Mouse (Mus musculus) embryonic facial prominence, embryonic 11.5 days (tissue): ENCODE data around the gene Dao. TPM values are rescaled to one million over a fixed set of nuclear protein-coding genes. Genes with fewer than 3 reads are reported as not detected.
A peak's percentile ranks its signal among the peaks of the same experiment; 100 is the strongest.

ENCODE experiments used
- ATAC-seq: fragments of 200-750 bp; cut with Nextera tagmentation; replicated peaks from 2 replicates; pipeline ENCODE4 v1.8.0; 2017; ENCODE audit warnings: low read depth; ENCODE audit not compliant: insufficient number of reproducible peaks, low FRiP score, low TSS enrichment
- DNase-seq: peaks from one replicate; pipeline ENCODE4 v3.0.0-alpha.2; 2015; ENCODE audit warnings: low spot score
- H3K27ac ChIP-seq: fragments of 300-500 bp; sonication (generic); replicated peaks from 2 replicates; pipeline ENCODE4 v1.5.1; 2014; ENCODE audit warnings: mild to moderate bottlenecking, low read depth, low read length, control low read depth
- H3K27me3 ChIP-seq: fragments of 300-500 bp; sonication (generic); 2 replicates; pipeline ENCODE4 v1.6.1; 2014; ENCODE audit warnings: mild to moderate bottlenecking, low read length, moderate library complexity, mixed read lengths; ENCODE audit not compliant: control insufficient read depth, insufficient read depth
- H3K36me3 ChIP-seq: fragments of 300-500 bp; sonication (generic); replicated peaks from 2 replicates; pipeline ENCODE4 v1.6.1; 2014; ENCODE audit warnings: low read depth, mild to moderate bottlenecking, low read length, moderate library complexity, mixed read lengths; ENCODE audit not compliant: control insufficient read depth, insufficient read depth
- H3K4me1 ChIP-seq: fragments of 300-500 bp; sonication (generic); 2 replicates; pipeline ENCODE4 v1.6.1; 2014; ENCODE audit warnings: low read length, mixed read lengths; ENCODE audit not compliant: control insufficient read depth, insufficient read depth
- H3K4me2 ChIP-seq: fragments of 300-500 bp; sonication (generic); 2 replicates; pipeline ENCODE4 v1.6.1; 2014; ENCODE audit warnings: low read depth, mild to moderate bottlenecking, control low read depth, low read length, moderate library complexity
- H3K4me3 ChIP-seq: fragments of 300-500 bp; sonication (generic); 2 replicates; pipeline ENCODE4 v1.5.1; 2014; ENCODE audit warnings: low read depth, low read length, control low read depth
- H3K9ac ChIP-seq: fragments of 300-500 bp; sonication (generic); replicated peaks from 2 replicates; pipeline ENCODE4 v1.6.1; 2014; ENCODE audit warnings: mild to moderate bottlenecking, control low read depth, low read length
- H3K9me3 ChIP-seq: fragments of 300-500 bp; sonication (generic); replicated peaks from 2 replicates; pipeline ENCODE4 v1.6.1; 2016; ENCODE audit warnings: mild to moderate bottlenecking, low read length, inconsistent platforms, mixed read lengths; ENCODE audit not compliant: control insufficient read depth
- WGBS: fragments of 180-500 bp; shearing (Covaris S2); extraction: QIAGEN DNeasy Blood & Tissue Kit; methylation state at CpG from one replicate; pipeline ENCODE4 v1.1.7; 2014; 5-methylcytosine and 5-hydroxymethylcytosine counted together
- polyA plus RNA-seq: library from polyadenylated mRNA; unstranded; fragments of >200 nt; fragmentation: Nextera tagmentation; extraction: Ambion mirVana; gene quantifications from 2 replicates; pipeline ENCODE4 v1.2.1, GENCODE M21; 2014

Dao gene
- polyA plus RNA-seq, 1 experiment from 2014 or later, result not detected

DNA sequence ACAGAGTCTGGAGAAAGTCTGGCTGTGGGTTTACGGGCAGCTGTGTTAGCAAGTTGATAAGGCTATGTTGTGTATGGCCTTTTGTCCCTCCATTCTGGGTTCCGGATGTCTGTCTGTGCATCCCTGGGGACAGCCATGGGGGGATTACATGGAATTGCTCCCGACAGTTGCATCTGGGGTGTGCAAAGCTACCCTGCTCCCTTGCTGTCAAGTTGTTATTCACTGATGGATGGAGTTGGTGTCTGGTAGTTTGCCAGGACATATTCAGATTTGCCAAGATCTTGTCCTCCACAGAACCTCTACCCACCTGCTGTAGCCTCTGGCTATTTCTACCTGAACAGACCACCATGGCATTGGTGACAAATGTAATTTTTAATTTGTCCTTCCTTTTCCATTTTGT, 42.6 kb downstream of the Dao start:
- no peak overlapping the region for H3K4me3 ChIP-seq
- H3K27me3 ChIP-seq, result no peaks in the 10 kb centered on the region
- no peak overlapping the region for H3K9ac ChIP-seq
- no peaks in the 10 kb centered on the region for H3K9me3 ChIP-seq
- no peak for DNase-seq
- H3K27ac ChIP-seq, result no peak overlapping the region
- WGBS, result 80% methylated on average over 3 of the region's 3 CpGs
- no peak overlapping the region for H3K4me2 ChIP-seq
- no peaks in the 10 kb centered on the region for H3K36me3 ChIP-seq
- H3K4me1 ChIP-seq, result peaks cover 1% of the 10 kb centered on the region; the same call in 1 of the 2 replicates
- no peak for ATAC-seq

DNA sequence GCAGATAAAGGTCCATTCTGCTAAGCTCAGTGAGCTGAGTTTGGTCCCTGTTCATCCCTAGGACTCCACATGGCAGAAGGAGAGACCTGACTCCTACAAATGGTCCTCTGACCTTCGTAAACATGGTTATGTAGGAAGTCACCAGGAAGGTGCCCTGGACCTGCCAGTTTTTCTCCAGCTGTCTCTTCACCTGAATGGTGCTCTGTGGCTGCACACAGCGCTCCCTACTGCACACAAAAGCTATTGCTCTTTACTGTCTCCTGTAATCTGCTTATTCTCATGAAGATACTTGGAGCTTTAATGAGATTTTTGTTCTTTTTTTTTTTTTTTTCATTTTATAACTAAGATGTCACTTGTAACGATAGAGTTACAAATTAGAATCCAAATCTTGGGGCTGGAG, 43.1 kb downstream of the Dao start:
- no peak for DNase-seq
- 46% methylated on average over 3 of the region's 3 CpGs for WGBS
- Histone ChIP-seq H3K27me3 (no peaks in the 10 kb centered on the region), H3K36me3 (no peaks in the 10 kb centered on the region), H3K4me1 (no peaks in the 10 kb centered on the region), H3K9ac (no peak overlapping the region), H3K27ac (no peak overlapping the region), H3K9me3 (no peaks in the 10 kb centered on the region), H3K4me3 (no peak overlapping the region), H3K4me2 (no peak overlapping the region)
- ATAC-seq, result no peak

DNA sequence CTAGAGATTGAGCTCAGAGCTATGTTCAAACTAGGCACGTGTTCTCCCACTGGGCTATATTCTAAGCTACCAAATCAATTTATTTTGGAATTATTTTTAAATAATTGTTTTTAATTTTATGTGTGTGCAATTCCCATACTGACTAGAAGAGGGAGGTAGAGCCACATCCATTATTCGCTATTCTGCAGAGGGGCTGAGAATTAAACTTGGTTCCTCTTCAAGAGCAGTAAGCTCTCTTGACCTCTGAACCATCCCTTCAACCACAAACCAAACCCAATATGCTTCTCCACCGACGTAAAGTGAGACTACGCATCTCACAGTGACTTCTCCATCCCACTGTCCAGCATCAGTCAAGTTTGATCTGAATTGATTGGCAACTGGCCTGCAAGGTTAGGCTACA, 43.7 kb downstream of the Dao start:
- no peak overlapping the region for H3K27ac ChIP-seq
- no peak overlapping the region for H3K4me3 ChIP-seq
- no peaks in the 10 kb centered on the region for H3K27me3 ChIP-seq
- ATAC-seq, result no peak
- H3K9me3 ChIP-seq, result no peaks in the 10 kb centered on the region
- 76% methylated on average over 5 of the region's 5 CpGs for WGBS
- H3K36me3 ChIP-seq, result no peaks in the 10 kb centered on the region
- no peak for DNase-seq
- H3K4me2 ChIP-seq, result no peak overlapping the region
- no peak overlapping the region for H3K9ac ChIP-seq
- H3K4me1 ChIP-seq, result no peaks in the 10 kb centered on the region

DNA sequence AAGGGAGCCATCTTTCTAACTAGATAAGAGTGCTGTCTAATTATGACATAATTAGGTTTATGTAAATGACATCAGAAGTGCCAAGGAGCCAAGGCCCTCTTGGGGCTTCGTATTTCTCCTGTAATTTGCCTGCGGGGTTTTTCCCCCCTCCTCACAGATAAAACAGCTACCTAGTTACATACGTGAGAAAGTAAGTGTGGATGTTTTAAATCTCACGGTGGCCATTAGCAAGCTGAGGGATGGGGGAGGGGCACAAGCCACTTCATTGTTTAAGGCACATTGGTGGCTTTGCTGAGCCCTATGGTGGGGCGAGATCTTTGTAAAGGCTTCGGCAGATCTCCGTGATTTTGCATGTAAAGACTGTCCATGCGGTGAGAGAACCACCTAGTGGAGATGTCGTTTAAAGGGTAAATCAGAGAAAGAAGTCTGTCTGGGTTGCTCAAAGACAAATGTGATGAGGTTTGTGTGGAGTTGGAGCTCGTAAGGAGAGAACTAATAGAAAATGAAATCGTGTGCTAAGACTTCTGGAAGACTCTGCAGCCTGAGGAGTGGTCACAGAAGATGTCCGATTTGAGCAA, 45.3 kb downstream of the Dao start:
- H3K9me3 ChIP-seq, result no peaks in the 10 kb centered on the region
- WGBS, result 60% methylated on average over 12 of the region's 12 CpGs
- no peak overlapping the region for H3K27ac ChIP-seq
- H3K27me3 ChIP-seq, result no peaks in the 10 kb centered on the region
- H3K4me1 ChIP-seq, result no peaks in the 10 kb centered on the region
- H3K4me2 ChIP-seq, result no peak overlapping the region
- no peak for ATAC-seq
- no peaks in the 10 kb centered on the region for H3K36me3 ChIP-seq
- H3K9ac ChIP-seq, result no peak overlapping the region
- DNase-seq, result no peak
- H3K4me3 ChIP-seq, result no peak overlapping the region

DNA sequence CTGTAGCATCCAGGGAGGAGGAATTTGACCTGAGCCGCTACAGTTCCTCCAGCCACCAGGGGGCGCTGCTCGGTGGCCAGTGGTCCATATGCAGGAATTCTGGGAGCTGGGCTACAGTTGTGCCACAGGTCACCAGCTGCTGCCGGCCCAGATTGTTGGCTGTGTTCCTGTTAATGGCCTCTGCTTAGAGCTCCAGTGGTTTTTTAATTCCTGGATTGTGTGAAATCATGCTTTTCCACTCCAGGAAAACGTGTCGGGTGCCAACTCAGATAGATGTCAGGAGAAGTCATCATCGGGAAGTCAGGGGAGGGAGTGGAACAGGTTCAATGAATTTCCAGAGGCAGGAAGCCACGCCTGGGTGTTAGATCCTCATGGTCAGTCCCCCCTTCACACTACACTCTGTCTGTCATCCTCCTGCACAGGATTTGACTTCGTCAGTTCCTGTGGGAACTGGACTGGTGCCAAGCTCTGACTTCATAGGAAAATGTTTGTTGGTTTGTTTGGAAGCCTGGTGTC, 48.8 kb downstream of the Dao start:
- no peak overlapping the region for H3K27ac ChIP-seq
- H3K9me3 ChIP-seq, result no peaks in the 10 kb centered on the region
- DNase-seq, result peak; percentile 68
- no peak overlapping the region for H3K4me3 ChIP-seq
- ATAC-seq, result no peak
- no peaks in the 10 kb centered on the region for H3K36me3 ChIP-seq
- H3K9ac ChIP-seq, result no peak overlapping the region; the same call in 1 of the 2 replicates
- no peaks in the 10 kb centered on the region for H3K27me3 ChIP-seq
- H3K4me2 ChIP-seq, result peak overlapping the region; percentile 19; the same call in 1 of the 2 replicates
- 39% methylated on average over 9 of the region's 9 CpGs for WGBS
- H3K4me1 ChIP-seq, result no peaks in the 10 kb centered on the region

DNA sequence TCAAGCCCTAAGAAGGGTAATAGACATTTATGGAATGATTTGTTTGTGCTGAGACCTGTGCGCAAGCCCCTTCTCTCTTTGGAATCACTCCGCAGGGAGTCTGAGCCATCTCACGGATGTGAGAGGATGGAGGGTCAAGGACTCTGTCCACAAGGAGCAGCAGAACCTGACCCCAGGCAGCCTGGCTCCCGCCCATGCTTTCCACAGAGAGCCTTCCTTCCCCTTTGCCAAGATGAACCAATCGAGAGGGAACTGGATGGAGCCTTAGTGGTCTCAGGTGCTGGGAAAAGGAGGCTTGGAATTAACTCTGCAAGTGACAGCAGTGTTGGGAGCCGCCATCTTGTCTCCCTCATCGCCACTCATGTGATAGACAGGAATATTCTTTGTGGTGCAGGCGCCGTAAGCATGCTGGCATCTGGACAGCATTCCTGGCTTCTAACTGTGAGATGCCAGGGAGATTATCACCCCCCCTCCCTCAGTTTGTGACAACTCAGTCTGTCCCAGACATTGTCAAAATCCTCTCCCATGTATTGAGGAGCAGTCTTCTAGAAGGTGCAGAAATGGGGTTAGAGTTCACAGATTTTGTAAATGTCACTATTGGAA, 53.7 kb downstream of the Dao start:
- 85% methylated on average over 9 of the region's 9 CpGs for WGBS
- DNase-seq (no peak), ATAC-seq (no peak)
- Histone ChIP-seq H3K4me3 (no peak overlapping the region), H3K9me3 (no peaks in the 10 kb centered on the region), H3K27me3 (no peaks in the 10 kb centered on the region), H3K4me2 (no peak overlapping the region), H3K9ac (no peak overlapping the region), H3K36me3 (no peaks in the 10 kb centered on the region), H3K4me1 (no peaks in the 10 kb centered on the region), H3K27ac (no peak overlapping the region)

DNA sequence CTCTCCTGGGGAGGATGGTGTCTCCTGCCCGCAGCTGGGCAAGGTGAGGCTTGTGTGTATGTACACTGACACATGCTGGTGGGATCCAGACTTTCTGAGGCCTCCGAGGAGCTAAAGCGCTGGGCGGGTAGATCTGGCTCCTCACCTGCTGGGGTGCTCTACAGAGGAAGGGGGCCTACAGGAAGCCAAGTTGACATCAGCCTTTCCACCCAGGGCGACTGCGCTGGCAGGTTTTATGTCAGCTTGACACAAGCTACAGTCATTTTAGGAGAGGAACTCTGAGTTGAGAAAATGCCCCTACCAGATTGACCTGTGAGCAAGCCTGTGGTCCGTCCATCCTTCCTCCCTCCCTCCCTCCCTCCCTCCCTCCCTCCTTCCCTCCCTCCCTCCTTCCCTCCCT, 58.2 kb downstream of the Dao start:
- WGBS, result 52% methylated on average over 7 of the region's 7 CpGs
- Histone ChIP-seq H3K4me1 (no peaks in the 10 kb centered on the region), H3K27ac (no peak overlapping the region), H3K36me3 (no peaks in the 10 kb centered on the region), H3K9me3 (no peaks in the 10 kb centered on the region), H3K9ac (no peak overlapping the region), H3K4me2 (no peak overlapping the region), H3K27me3 (no peaks in the 10 kb centered on the region), H3K4me3 (no peak overlapping the region)
- DNase-seq, result no peak
- ATAC-seq, result no peak

DNA sequence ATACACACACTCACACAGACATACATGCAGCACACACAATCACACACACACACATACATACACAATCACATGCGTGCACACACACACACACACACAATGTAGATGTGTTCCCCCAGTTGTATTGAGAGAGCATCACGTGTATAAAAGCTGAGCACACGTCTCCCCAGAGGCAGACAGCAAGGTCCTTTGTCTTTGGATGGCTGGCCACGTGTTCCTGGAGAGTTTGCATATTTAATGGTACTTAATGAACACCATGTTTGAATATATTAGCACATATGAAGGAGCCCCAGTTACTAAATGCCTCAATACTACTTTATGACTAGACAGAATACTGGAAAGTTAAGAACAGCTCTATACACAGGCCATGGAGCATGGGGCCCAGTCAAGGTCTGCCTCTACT, 60.5 kb downstream of the Dao start:
- 67% methylated on average over 4 of the region's 4 CpGs for WGBS
- DNase-seq (no peak), ATAC-seq (no peak)
- no peak overlapping the region for H3K4me2 ChIP-seq
- no peaks in the 10 kb centered on the region for H3K4me1 ChIP-seq
- H3K4me3 ChIP-seq, result no peak overlapping the region
- no peak overlapping the region for H3K9ac ChIP-seq
- H3K27ac ChIP-seq, result no peak overlapping the region
- H3K27me3 ChIP-seq, result no peaks in the 10 kb centered on the region
- H3K36me3 ChIP-seq, result no peaks in the 10 kb centered on the region
- H3K9me3 ChIP-seq, result no peaks in the 10 kb centered on the region
